Mouse (Mus musculus): ENCODE measurements around the gene Slc25a26. TPM values are rescaled to one million over a fixed set of nuclear protein-coding genes. Genes with fewer than 3 reads are reported as not detected.

Slc25a26 gene
- 11.7 and 13.3 TPM in 2 replicates for polyA plus RNA-seq (2015; fragmentation: Nextera tagmentation; extraction: Ambion mirVana)

DNA sequence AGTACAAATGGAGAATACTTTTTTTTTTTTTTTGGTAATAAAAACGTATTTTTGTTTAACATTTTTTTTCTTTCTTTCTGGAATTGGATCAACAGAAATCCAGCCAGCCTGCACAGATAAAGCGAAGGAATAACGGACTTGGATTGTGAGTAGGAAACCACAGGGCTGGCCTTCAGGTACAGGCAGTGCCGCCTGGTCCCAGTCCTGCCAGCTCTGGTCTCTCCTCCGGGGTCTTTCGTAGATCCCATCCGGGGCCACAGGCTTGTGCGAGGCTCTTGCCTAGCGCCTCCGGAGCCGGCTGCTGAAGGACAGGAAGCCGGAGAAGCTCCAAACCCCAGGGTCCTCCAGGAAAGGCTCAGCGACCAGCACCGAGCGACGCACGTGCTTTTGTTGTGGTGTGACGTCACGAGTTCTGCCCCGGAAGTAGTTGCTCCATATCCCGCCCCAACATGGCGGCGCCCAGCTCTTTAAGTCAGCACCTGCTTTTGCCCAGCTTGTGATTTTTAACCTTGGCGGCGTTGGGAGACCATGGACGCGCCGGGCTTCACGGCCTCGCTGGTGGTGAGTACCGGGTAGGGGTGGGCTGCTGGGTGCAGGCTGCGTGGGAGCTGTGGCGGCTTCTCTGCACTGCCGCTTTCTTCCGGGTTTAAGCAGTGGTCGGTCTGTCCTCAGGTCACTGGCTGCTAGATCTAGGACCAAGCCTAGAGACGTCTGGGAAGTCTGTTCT, at the start of gene Slc25a26:
Gene Slc25a26 (plus strand): TSS at position 435 of the 727 bp plus-strand sequence.
- Histone ChIP-seq H3K9ac (replicated peaks; ENCODE audit: low read length) (peak within 1 kb of the TSS; percentile 82), H3K27ac (ENCODE audit: low read length) (peak within 1 kb of the TSS; percentile 74), H3K4me1 (ENCODE audit: insufficient read depth, low read length) (peaks cover 7% of the 10 kb centered on the region; the same call in 1 of the 2 replicates), H3K4me2 (replicated peaks; ENCODE audit: low read depth, low read length) (peak within 1 kb of the TSS; percentile 76), H3K27me3 (ENCODE audit: insufficient read depth, low read length) (no peaks in the 10 kb centered on the region), H3K9me3 (ENCODE audit: low read length) (no peaks in the 10 kb centered on the region), H3K4me3 (ENCODE audit: low read length) (peak within 1 kb of the TSS; percentile 96), H3K36me3 (ENCODE audit: insufficient read depth, low read length) (no peaks in the 10 kb centered on the region)
- under 1% methylated on average over 37 of the region's 37 CpGs for WGBS
- peak; percentile 99 for ATAC-seq (ENCODE audit: low FRiP score, low TSS enrichment)

DNA sequence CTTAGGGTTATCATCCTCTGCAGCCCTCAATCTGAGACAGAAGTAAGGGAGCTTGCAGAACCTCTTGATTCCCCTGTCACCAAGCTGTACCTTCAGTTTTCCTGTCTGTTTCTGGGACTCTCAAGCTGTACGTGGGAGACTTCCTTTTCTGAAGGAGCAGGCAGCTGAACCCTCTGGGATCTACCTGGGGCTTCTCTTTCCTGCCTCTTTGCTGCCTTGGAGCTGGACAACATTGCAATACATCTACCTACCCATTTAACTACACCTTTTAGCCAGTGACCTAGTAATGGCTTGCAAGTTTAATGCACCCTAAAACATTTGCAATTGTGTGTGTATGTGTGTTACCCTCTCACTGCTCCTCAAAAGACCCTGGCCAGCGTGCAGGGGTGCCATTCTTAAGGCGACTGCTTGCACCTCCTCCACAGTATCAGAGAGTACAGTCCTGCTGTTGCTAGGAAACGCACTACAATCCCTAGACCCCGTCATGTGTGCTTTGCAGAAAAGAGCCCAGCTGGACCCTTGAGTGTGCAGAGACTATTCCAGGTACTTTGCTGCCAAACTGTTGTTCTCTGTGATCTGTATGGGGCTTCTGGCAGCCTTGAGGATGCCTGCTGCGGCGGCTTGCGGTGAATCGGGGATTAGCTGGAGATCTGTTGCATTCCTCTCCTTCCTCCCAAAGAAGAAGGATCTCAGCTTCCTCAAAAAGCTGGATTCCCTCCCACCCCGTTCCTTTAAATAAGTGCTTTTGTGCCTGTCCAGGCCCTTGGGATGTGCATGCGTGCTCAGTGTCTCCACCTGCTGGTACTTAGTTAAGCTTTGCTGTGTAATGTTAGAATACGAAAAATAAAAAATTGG, 35.9 kb upstream of the Slc25a26 start:
- 0 out of 2 replicates have a peak, but pooled peaks have one; percentile 57 for ATAC-seq (ENCODE audit: low FRiP score, low TSS enrichment)
- no peak overlapping the region for H3K4me3 ChIP-seq (ENCODE audit: low read length)
- 21% methylated on average over 12 of the region's 12 CpGs for WGBS
- H3K27ac ChIP-seq (ENCODE audit: low read length) = no peak overlapping the region
- no peaks in the 10 kb centered on the region for H3K36me3 ChIP-seq (ENCODE audit: insufficient read depth, low read length)
- H3K27me3 ChIP-seq (ENCODE audit: insufficient read depth, low read length) = no peaks in the 10 kb centered on the region
- peak overlapping the region; percentile 9; the same call in 1 of the 2 replicates for H3K9ac ChIP-seq (replicated peaks; ENCODE audit: low read length)
- peak overlapping the region; percentile 39 for H3K4me2 ChIP-seq (replicated peaks; ENCODE audit: low read depth, low read length)
- no peaks in the 10 kb centered on the region for H3K9me3 ChIP-seq (ENCODE audit: low read length)
- no peaks in the 10 kb centered on the region for H3K4me1 ChIP-seq (ENCODE audit: insufficient read depth, low read length)

DNA sequence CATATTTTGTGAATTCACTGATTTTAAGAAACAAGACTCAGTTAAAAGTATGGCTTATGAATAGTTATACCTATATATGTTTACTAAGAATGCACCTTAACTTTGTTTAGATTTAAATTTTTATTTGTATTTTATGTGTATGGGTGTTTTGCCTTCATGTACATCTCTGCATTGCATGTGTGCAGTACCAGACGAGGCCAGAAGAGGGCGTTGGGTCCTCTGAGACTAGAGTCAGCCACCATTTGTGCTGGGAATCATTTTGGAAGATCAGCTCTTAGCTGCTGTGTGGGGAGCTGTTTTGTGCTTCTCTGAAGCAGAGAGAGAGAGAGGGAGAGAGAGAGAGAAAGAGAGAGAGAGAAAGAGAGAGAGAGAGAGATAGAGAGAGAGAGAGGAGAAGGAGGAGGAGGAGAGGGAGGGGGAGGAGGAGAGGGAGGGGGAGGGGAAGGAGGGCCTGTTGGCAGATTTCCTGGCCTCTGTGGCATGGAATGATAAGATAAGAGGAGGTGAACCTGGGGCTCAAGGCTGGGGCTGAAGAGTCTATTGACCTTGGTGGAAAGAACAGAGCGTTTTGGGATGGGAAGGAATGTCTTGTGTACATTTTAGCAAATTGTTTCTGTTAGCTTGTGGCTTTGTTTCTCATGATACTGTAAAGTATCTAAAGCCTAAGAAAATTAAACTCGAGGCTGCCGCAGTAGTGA, 33.5 kb upstream of the Slc25a26 start:
- no peak for ATAC-seq (ENCODE audit: low FRiP score, low TSS enrichment)
- H3K4me2 ChIP-seq (replicated peaks; ENCODE audit: low read depth, low read length) = no peak overlapping the region
- no peak overlapping the region for H3K9ac ChIP-seq (replicated peaks; ENCODE audit: low read length)
- H3K9me3 ChIP-seq (ENCODE audit: low read length) = no peaks in the 10 kb centered on the region
- no peaks in the 10 kb centered on the region for H3K4me1 ChIP-seq (ENCODE audit: insufficient read depth, low read length)
- H3K27me3 ChIP-seq (ENCODE audit: insufficient read depth, low read length) = no peaks in the 10 kb centered on the region
- no peaks in the 10 kb centered on the region for H3K36me3 ChIP-seq (ENCODE audit: insufficient read depth, low read length)
- H3K27ac ChIP-seq (ENCODE audit: low read length) = no peak overlapping the region
- no peak overlapping the region for H3K4me3 ChIP-seq (ENCODE audit: low read length)
- 54% methylated on average over 5 of the region's 5 CpGs for WGBS

DNA sequence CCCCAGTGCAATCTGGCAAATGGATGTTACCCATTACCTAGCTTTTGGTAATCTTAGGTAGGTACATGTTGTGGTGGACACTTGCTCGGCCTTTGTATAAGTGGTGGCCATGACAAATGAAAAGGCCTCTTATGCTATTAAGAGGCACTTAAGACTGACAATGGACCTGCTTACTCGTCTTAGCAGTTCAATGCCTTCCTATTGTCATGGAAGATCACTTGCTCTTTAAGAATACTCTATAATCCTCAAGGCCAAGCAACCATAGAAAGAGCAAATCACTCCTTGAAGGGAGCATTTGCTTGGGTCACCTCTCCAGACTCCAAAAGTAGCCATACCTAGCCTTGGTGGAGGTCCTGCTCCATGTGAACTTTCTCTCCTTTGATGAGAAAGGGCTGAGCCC, 7.4 kb upstream of the Slc25a26 start:
- H3K27me3 ChIP-seq (ENCODE audit: insufficient read depth, low read length) = no peaks in the 10 kb centered on the region
- no peaks in the 10 kb centered on the region for H3K36me3 ChIP-seq (ENCODE audit: insufficient read depth, low read length)
- ATAC-seq (ENCODE audit: low FRiP score, low TSS enrichment) = no peak
- 71% methylated on average over 2 of the region's 2 CpGs for WGBS
- no peak overlapping the region for H3K4me3 ChIP-seq (ENCODE audit: low read length)
- H3K9me3 ChIP-seq (ENCODE audit: low read length) = no peaks in the 10 kb centered on the region
- no peak overlapping the region for H3K27ac ChIP-seq (ENCODE audit: low read length)
- H3K4me2 ChIP-seq (replicated peaks; ENCODE audit: low read depth, low read length) = no peak overlapping the region
- no peak overlapping the region for H3K9ac ChIP-seq (replicated peaks; ENCODE audit: low read length)
- no peaks in the 10 kb centered on the region for H3K4me1 ChIP-seq (ENCODE audit: insufficient read depth, low read length)

DNA sequence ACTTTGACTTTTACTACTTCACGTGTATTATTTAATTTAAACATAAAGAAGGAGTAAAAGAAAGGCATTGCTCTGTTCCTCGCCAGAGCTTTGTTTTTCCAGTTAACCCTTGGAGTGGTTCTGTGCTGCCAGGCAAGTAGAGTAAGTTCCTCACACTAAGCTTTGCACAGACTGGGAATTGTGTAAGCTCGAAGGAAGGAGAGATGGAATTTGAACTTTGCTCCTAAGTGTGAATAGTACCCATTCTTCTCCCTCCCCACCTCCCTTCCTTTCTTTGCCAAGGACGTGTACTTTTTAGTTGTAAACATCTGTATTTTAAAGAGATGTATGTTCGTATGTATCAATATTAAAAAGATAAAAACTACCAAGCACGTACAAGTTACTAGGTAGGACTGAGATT, 3.8 kb downstream of the Slc25a26 start:
- Histone ChIP-seq H3K36me3 (ENCODE audit: insufficient read depth, low read length) (no peaks in the 10 kb centered on the region), H3K27ac (ENCODE audit: low read length) (no peak overlapping the region)

DNA sequence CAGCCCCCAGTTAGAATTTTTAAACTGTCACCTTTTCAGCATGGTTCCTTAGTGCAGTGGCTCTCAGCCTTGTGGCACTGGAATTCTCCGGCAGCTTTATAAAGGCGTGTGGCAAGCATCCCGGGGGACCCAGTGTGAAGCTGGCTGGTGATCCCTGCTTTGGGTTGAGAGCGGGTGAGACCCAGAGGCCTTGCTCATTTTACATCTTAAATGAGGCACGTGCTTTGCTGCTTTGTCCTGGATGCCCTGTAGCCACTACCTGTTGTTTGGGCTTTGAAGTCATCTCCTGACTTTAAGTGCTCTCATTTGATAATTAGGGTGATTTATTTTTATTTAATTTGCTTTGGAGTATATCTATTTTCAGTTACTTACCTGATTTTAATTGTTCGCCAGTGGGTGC, 7.8 kb downstream of the Slc25a26 start:
- ATAC-seq (ENCODE audit: low FRiP score, low TSS enrichment) = no peak
- no peaks in the 10 kb centered on the region for H3K4me1 ChIP-seq (ENCODE audit: insufficient read depth, low read length)
- no peaks in the 10 kb centered on the region for H3K36me3 ChIP-seq (ENCODE audit: insufficient read depth, low read length)
- H3K4me2 ChIP-seq (replicated peaks; ENCODE audit: low read depth, low read length) = no peak overlapping the region
- no peak overlapping the region for H3K27ac ChIP-seq (ENCODE audit: low read length)
- H3K4me3 ChIP-seq (ENCODE audit: low read length) = no peak overlapping the region
- H3K9ac ChIP-seq (replicated peaks; ENCODE audit: low read length) = no peak overlapping the region
- no peaks in the 10 kb centered on the region for H3K9me3 ChIP-seq (ENCODE audit: low read length)
- 85% methylated on average over 6 of the region's 6 CpGs for WGBS
- H3K27me3 ChIP-seq (ENCODE audit: insufficient read depth, low read length) = no peaks in the 10 kb centered on the region

More for the DNA sequence above, 3.8 kb downstream of the Slc25a26 start:
- Histone ChIP-seq H3K9ac (replicated peaks; ENCODE audit: low read length) (no peak overlapping the region), H3K4me2 (replicated peaks; ENCODE audit: low read depth, low read length) (no peak overlapping the region), H3K4me1 (ENCODE audit: insufficient read depth, low read length) (peaks cover 7% of the 10 kb centered on the region; the same call in 1 of the 2 replicates), H3K9me3 (ENCODE audit: low read length) (no peaks in the 10 kb centered on the region), H3K4me3 (ENCODE audit: low read length) (no peak overlapping the region), H3K27me3 (ENCODE audit: insufficient read depth, low read length) (no peaks in the 10 kb centered on the region)
- no peak for ATAC-seq (ENCODE audit: low FRiP score, low TSS enrichment)
- WGBS = 69% methylated on average over 6 of the region's 6 CpGs

DNA sequence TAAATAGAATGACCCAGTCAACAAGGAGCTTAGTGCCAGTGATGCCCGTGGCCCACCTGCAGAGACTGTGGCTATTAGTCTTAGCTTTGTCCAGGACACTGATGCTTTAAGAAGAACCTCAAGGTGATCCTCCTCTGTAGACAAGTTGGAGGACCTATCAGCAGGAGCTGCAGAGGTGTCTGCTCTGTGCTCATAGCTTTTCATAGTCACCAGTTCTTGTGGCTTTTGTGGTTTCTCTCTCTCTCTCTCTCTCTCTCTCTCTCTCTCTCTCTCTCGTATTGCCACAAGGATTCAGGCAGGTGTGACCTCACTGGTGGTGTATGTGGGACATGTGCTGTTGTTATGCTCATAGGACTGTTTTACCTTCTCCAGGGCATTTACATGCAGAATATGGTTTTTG, 8.7 kb downstream of the Slc25a26 start:
- Histone ChIP-seq H3K4me3 (ENCODE audit: low read length) (no peak overlapping the region), H3K4me2 (replicated peaks; ENCODE audit: low read depth, low read length) (no peak overlapping the region), H3K9me3 (ENCODE audit: low read length) (no peaks in the 10 kb centered on the region), H3K27ac (ENCODE audit: low read length) (no peak overlapping the region), H3K4me1 (ENCODE audit: insufficient read depth, low read length) (no peaks in the 10 kb centered on the region), H3K27me3 (ENCODE audit: insufficient read depth, low read length) (no peaks in the 10 kb centered on the region), H3K36me3 (ENCODE audit: insufficient read depth, low read length) (no peaks in the 10 kb centered on the region), H3K9ac (replicated peaks; ENCODE audit: low read length) (no peak overlapping the region)
- WGBS = 81% methylated on average over 2 of the region's 2 CpGs
- ATAC-seq (ENCODE audit: low FRiP score, low TSS enrichment) = no peak

DNA sequence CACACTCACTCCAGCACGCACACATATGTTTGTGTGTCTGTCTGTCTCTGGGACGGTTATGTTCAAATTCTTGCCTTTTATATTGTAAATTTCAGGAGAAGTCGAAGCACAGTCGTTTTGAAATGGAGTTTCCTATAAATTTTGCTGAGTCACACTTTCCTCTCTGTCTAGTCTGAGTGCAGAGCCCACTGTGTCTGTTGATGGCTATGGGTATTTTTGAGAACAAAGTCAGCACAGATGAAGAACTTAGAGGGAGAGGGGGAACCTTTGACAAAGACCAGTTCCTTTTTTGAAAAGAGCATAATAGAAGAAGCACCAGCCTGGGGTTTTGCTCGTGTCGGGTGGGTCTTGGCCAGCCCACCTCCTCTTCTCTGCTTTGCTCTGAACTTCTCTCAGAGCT, 9.1 kb downstream of the Slc25a26 start:
- ATAC-seq (ENCODE audit: low FRiP score, low TSS enrichment) = no peak
- Histone ChIP-seq H3K27me3 (ENCODE audit: insufficient read depth, low read length) (no peaks in the 10 kb centered on the region), H3K27ac (ENCODE audit: low read length) (no peak overlapping the region), H3K4me1 (ENCODE audit: insufficient read depth, low read length) (no peaks in the 10 kb centered on the region), H3K36me3 (ENCODE audit: insufficient read depth, low read length) (no peaks in the 10 kb centered on the region), H3K9me3 (ENCODE audit: low read length) (no peaks in the 10 kb centered on the region), H3K4me3 (ENCODE audit: low read length) (no peak overlapping the region), H3K4me2 (replicated peaks; ENCODE audit: low read depth, low read length) (no peak overlapping the region), H3K9ac (replicated peaks; ENCODE audit: low read length) (no peak overlapping the region)
- 83% methylated on average over 6 of the region's 6 CpGs for WGBS

DNA sequence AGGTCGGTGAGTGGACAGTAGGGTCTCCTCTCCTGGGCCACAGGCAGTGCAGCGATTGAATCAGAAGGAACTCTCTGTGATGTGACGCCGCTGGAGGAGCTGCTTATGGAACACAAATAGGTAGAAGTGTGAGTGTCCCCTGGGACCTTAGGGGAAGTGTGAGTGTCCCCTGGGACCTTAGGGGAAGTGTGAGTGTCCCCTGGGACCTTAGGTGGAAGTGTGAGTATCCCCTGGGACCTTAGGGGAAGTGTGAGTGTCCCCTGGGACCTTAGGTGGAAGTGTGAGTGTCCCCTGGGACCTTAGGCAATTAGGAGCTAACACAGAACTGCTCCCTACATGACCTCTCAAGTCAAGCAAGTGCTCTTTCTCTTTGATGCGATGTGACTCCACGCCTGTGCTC, 18.0 kb downstream of the Slc25a26 start:
- H3K4me1 ChIP-seq (ENCODE audit: insufficient read depth, low read length) = no peaks in the 10 kb centered on the region
- no peaks in the 10 kb centered on the region for H3K9me3 ChIP-seq (ENCODE audit: low read length)
- H3K4me2 ChIP-seq (replicated peaks; ENCODE audit: low read depth, low read length) = no peak overlapping the region
- no peak for ATAC-seq (ENCODE audit: low FRiP score, low TSS enrichment)
- WGBS = 92% methylated on average over 6 of the region's 6 CpGs
- H3K27ac ChIP-seq (ENCODE audit: low read length) = no peak overlapping the region
- H3K9ac ChIP-seq (replicated peaks; ENCODE audit: low read length) = no peak overlapping the region
- H3K27me3 ChIP-seq (ENCODE audit: insufficient read depth, low read length) = no peaks in the 10 kb centered on the region
- no peaks in the 10 kb centered on the region for H3K36me3 ChIP-seq (ENCODE audit: insufficient read depth, low read length)
- no peak overlapping the region for H3K4me3 ChIP-seq (ENCODE audit: low read length)
